Mouse (Mus musculus) gastrocnemius, adult 2 months (tissue): ENCODE results near the gene Vasp. TPM values are rescaled to one million over a fixed set of nuclear protein-coding genes. Genes with fewer than 3 reads are reported as not detected.

Experiments
- DNase-seq: peaks from one replicate; pipeline ENCODE4 v3.0.0; 2022
- H3K27ac ChIP-seq: fragments of 200-600 bp; 2 replicates; pipeline ENCODE4 v1.8.1; 2022; ENCODE audit warnings: mild to moderate bottlenecking
- H3K4me3 ChIP-seq: fragments of 200-600 bp; 2 replicates; pipeline ENCODE4 v1.8.1; 2022; ENCODE audit warnings: mild to moderate bottlenecking, moderate library complexity
- CTCF ChIP-seq: fragments of 200-600 bp; IDR thresholded peaks from 2 replicates; pipeline ENCODE4 v1.8.1; 2022; ENCODE audit warnings: antibody characterized with exemption, mild to moderate bottlenecking, moderate library complexity
- intact Hi-C: fragments of 180-260 bp; cut with DNase I; formaldehyde crosslinking; loops from one replicate; pipeline ENCODE4 v1.15.1; 2025
- total RNA-seq, 2 experiments: library from RNA; stranded (reverse); gene quantifications; 2 replicates each; pipeline ENCODE4 v1.2.3; 2021

The Vasp gene
- total RNA-seq, 2 experiments from 2014 or later, result 13.6 to 17.3 TPM

- intact Hi-C loops, result no loop called here
- peak; percentile 30; the same call in 1 of the 2 replicates for TF ChIP-seq CTCF
- peak overlapping the region; percentile 74 for H3K4me3 ChIP-seq
- peak; percentile 98 for DNase-seq
- H3K27ac ChIP-seq, result peak overlapping the region; percentile 99
These were observed 37.0 kb upstream of the Vasp start for GRCm38 (mm10) chr7:19308454-19309277.

DNA sequence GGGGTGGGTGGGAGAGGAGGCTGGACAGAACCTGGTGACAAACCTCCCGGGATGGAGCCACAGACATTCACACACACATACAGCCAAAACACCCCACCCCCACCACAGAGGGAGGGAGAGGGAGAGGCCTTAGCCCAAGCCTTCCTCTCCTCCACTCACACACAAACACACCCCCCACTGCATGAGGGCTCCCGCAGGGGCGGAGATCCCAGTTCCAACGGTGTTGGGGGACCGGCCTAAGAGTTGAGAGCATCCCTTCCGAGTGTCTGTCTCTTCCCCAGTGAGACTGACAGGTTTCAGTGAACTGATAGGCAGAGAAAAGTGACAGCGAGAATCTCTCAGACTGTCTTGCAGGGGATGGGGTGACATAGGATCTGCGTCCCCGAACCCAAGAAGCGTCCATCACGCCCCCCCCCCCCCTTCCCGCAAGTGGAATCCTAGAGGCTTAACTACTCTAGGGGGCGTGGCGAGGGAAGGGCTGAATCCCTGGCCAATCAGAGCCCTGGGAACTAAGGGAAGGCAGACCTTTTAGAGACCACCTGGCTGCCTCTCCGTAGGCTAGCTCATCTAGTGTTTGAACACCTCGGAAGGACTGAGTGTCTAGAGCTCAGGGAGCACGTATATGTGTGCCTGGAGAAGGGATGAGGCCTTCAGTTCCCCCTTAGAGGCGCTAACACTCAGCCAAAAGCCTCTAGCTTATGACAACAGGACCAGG lies 36.3 kb upstream of the Vasp start:
- Histone ChIP-seq H3K4me3 (peak overlapping the region; percentile 74), H3K27ac (peak overlapping the region; percentile 99)
- intact Hi-C loops, result no loop called here
- peak; percentile 87 for DNase-seq
- TF ChIP-seq CTCF, result peak; percentile 10; the same call in 1 of the 2 replicates

DNA sequence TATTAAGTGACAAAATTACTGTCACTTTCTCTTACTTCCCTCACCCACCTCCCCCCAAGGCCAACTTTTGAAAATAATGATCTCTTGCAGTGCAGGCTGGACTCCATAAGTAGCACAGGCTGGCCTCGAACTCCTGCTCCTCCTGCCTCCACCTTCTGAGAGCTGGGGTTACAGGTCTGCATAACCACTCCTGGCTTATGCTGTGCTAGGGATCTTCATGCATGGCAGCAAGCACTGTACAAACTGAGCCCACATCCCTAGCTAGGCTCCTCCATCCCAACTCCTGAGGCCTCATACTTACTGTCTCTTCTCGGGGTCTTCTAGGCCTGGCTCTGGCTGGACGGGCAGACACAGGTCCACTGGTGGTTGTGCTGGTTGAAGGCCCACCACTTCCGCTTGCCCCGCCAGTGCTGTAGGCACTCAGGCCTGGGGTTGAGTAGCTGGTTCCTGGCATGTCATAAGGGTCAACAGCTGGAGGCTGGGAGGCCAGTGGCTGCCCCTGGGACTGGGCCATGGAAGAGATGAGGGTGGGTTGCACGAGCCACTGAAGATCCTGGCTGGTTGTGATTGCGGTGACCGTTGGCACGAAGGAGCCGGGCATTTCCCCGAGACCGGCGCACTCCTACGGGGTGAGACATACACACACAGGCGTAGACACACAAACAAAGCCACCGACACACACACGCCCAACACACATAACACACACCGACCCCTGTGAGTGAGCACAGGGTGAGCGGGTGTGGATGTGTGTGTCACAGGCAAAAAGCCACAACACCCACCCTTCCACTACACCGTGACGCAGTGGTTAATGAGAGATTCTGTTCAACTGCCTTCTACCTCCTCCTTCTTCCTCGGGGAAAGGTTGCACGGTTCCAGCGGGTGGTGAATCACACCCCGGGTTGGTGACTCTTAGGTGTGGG lies 35.5 kb upstream of the Vasp start:
- intact Hi-C loops, result no loop called here
- TF ChIP-seq CTCF, result no peak
- Histone ChIP-seq H3K4me3 (no peak overlapping the region), H3K27ac (peak overlapping the region; percentile 99; the same call in 1 of the 2 replicates)
- no peak for DNase-seq

- TF ChIP-seq CTCF, result no peak
- no peak overlapping the region for H3K27ac ChIP-seq
- intact Hi-C loops, result no loop called here
- no peak overlapping the region for H3K4me3 ChIP-seq
- no peak for DNase-seq
These were observed 34.5 kb upstream of the Vasp start for GRCm38 (mm10) chr7:19305796-19306765.

GRCm38 (mm10) chr7:19305413-19305735 lies 33.8 kb upstream of the Vasp start:
- no peak for TF ChIP-seq CTCF
- no peak for DNase-seq
- intact Hi-C loops, result no loop called here
- Histone ChIP-seq H3K27ac (no peak overlapping the region), H3K4me3 (no peak overlapping the region)

GRCm38 (mm10) chr7:19304501-19305412 lies 33.1 kb upstream of the Vasp start:
- Histone ChIP-seq H3K4me3 (peak overlapping the region; percentile 54), H3K27ac (no peak overlapping the region)
- intact Hi-C loops, result no loop called here
- DNase-seq, result no peak
- no peak for TF ChIP-seq CTCF

DNA sequence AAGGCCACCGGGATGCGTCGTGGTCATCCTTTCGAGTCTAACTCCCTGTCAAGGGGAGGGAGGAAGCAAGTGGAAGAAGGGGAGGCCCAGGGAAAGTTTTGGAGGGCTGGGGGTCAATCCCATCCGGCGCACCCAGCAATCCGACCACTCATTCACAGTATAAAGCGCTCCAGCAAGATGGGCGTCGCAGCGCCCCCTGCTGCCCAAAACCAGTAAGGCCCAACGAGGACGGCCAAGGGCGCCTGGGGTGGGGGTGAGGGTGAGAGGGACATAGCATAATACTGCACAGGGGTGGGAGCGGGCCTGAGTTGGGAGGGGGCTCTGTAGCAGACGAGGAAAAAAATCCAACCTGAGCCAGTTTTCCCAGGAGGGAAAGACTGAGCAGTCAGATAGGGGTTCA lies 32.2 kb upstream of the Vasp start:
- Histone ChIP-seq H3K27ac (no peak overlapping the region), H3K4me3 (peak overlapping the region; percentile 54)
- intact Hi-C loops, result no loop called here
- TF ChIP-seq CTCF, result peak; percentile 90; the same call in 1 of the 2 replicates
- DNase-seq, result peak; percentile 84

- no peak for DNase-seq
- no peak for TF ChIP-seq CTCF
- Histone ChIP-seq H3K27ac (no peak overlapping the region), H3K4me3 (no peak overlapping the region)
- intact Hi-C loops, result no loop called here
These were observed 31.4 kb upstream of the Vasp start for GRCm38 (mm10) chr7:19303046-19303305.

DNA sequence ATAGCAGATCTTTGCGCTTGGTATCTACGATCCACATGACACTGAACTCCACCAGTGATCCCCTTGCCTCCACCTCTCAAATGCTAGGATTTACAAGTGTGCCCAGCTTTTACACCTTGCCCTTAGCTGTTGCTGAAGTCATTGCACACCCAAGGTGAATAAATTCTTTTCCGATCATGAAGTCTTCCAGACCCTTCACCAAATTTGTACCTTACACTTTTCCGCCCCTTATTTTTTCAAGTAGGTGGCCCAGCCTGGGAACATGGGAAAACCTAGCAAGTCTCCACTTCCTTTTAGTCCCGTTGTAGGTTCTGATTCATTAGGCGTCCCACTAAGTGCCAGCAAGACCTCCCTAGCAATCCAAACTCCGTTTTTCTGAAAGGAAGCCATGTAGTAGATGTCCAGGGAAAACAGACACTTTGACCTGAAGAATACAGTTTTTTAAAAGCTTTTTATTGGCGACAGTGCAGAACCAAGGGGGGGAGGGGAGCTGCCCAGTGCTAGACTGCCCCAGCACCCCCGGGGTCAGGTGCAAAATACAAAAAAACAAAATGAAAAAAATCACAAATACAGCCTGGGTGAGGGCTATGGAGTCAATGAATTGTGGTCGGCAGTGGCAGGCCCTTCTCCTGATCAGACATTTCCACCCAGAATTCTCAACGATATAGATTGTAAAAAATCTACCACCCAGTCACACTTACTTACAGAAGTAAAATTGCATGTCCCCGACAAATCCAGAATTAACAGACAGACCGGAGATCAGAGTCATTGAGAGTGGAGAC lies 30.8 kb upstream of the Vasp start:
- intact Hi-C loops, result no loop called here
- no peak for DNase-seq
- Histone ChIP-seq H3K4me3 (no peak overlapping the region), H3K27ac (no peak overlapping the region)
- TF ChIP-seq CTCF, result no peak
